Mouse (Mus musculus) fat pad, adult 2 months (tissue): ENCODE measurements at regions not wholly inside any gene's neighbourhood (a gene's known extent, or its start where the extent isn't known, plus 50 kb on each side); places are given as distances from the start of the nearest gene placed in this dataset.

Experiments used
- DNase-seq: peaks from one replicate; pipeline ENCODE4 v3.0.0-alpha.2; 2011; ENCODE audit warnings: low read depth, low spot score; ENCODE audit errors: extremely low read depth

DNA sequence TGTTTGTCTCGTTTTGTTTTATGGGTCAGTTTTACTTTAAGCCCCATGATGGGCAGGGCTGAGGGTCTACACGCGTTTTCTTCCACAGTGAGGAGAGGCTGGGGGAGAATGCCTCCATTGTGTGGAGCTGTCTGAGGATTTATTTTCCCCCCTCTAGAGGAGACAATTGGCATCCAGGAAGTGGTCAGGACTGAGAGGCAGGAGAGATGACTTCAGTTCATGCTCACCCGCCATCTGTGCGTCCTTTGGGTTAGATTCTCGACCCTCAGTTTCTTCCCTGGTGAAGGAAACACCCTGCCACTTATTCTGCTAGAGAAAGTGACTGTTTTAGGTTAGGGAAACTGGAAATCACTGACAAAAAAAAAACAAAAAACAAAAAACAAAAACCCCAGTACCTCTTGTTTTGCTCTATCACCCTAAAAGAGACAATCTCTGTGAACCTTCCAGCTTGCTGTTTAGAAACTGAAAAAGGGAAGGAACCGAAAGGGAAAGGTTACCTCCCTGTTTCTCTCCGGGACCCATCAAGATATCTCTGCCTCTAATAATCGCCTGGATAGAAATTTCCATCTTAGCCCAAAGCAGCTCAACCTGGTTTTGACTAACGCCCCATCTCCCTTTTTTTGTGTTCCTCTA, 71.1 kb upstream of the Prdm1 start:
- DNase-seq: no peak

- DNase-seq: no peak
These were observed 70.3 kb upstream of the Prdm1 start for GRCm38 (mm10) chr10:44598615-44599014.

DNA sequence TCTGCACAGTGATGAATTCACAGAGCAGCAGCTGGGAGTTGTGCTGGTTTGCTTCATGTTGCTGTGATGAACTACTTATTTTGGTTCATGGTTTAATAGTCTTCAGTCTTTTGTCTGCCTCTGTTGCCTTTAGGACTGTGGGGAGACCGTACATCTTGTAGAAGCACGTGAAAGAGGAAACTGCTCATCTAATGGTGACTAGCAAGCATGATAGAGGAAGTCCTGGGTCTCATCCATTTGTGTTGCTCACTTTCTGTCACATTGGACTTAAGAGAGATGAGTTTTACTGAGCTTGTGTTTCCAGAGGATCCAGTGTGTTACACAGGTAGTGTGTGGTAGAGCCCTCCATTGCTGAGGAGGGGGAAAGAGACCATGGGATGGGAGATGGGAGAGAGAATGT, 67.6 kb upstream of the Prdm1 start:
- no peak for DNase-seq

- DNase-seq: no peak
These were observed 61.5 kb upstream of the Prdm1 start for GRCm38 (mm10) chr10:44589842-44590241.

GRCm38 (mm10) chr10:44589352-44589751, 61.1 kb upstream of the Prdm1 start:
- no peak for DNase-seq

DNA sequence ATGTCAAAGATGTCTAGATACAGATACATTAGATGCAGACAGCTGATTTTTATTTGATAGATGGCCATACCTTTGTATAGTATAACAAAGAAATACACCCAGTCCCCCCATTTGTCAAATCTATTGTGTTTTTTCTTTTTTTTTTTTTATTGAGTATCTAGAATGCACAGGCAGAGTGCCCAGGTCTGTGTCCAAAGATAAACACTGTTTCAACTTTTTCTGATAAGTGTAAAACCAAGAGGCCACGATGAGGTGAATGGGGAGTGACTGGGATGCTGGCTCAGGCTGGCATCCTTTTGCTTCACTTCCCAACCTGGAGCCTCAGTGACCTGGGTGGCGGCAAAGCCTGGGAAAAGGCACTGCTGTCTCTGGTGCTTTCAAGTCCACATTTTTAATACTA, 54.4 kb upstream of the Prdm1 start:
- DNase-seq: no peak
